27 mouse cellular contexts compared by ENCODE assay signal in genomic region chr16:74456808-74457470, GRCm38 (mm10). TPM values are rescaled to one million over a fixed set of nuclear protein-coding genes. Genes with fewer than 3 reads are reported as not detected.
DNase-seq lines count a peak whose midpoint lies in the region; ATAC-seq lines count a peak whose summit lies in the region.
"Had no signal": no experiment of that assay in that cellular context is flagged by ENCODE, and none has a peak within 500 bp of the region (broad histone marks: within the 10 kb centered on the region; RNA-seq: fewer than 3 reads in every experiment).

No protein-coding gene starts in this region.

- WGBS in hindbrain, embryonic 11.5 days = 80% methylated on average over 5 of the region's 5 CpGs
- WGBS in hindbrain, embryonic 14.5 days = 61% methylated on average over 5 of the region's 5 CpGs
- 62% methylated on average over 5 of the region's 5 CpGs for WGBS in midbrain, embryonic 13.5 days
- 83% methylated on average over 5 of the region's 5 CpGs for WGBS in midbrain, embryonic 11.5 days
- WGBS in forebrain, embryonic 15.5 days = 41% methylated on average over 5 of the region's 5 CpGs

- H3K36me3 ChIP-seq in hindbrain, embryonic 11.5 days (ENCODE audit: control insufficient read depth, insufficient read depth, low read length) = no peaks in the 10 kb centered on the region
- no peaks in the 10 kb centered on the region for H3K36me3 ChIP-seq in hindbrain, embryonic 14.5 days (replicated peaks; ENCODE audit: control insufficient read depth, insufficient read depth)
- H3K36me3 ChIP-seq in midbrain, embryonic 13.5 days = no peaks in the 10 kb centered on the region
- H3K36me3 ChIP-seq in midbrain, embryonic 11.5 days (ENCODE audit: control insufficient read depth, insufficient read depth, low read length) = no peaks in the 10 kb centered on the region
- H3K36me3 ChIP-seq in forebrain, embryonic 15.5 days = no peaks in the 10 kb centered on the region
- H3K36me3 ChIP-seq: embryonic facial prominence, embryonic 12.5 days; heart, embryonic 13.5 days; liver, embryonic 13.5 days; neural tube, embryonic 12.5 days had no signal

- H3K9me3 ChIP-seq in hindbrain, embryonic 11.5 days (ENCODE audit: control insufficient read depth, low read length) = no peaks in the 10 kb centered on the region
- H3K9me3 ChIP-seq in hindbrain, embryonic 14.5 days (ENCODE audit: control insufficient read depth, low read length) = no peaks in the 10 kb centered on the region
- no peaks in the 10 kb centered on the region for H3K9me3 ChIP-seq in midbrain, embryonic 13.5 days
- H3K9me3 ChIP-seq in midbrain, embryonic 11.5 days (ENCODE audit: control insufficient read depth, low read length) = no peaks in the 10 kb centered on the region
- H3K9me3 ChIP-seq in forebrain, embryonic 15.5 days = no peaks in the 10 kb centered on the region
- H3K9me3 ChIP-seq: embryonic facial prominence, embryonic 12.5 days; heart, embryonic 13.5 days; liver, embryonic 13.5 days; neural tube, embryonic 12.5 days had no signal

- H3K4me1 ChIP-seq in hindbrain, embryonic 11.5 days (replicated peaks; ENCODE audit: control insufficient read depth, insufficient read depth, low read length) = no peaks in the 10 kb centered on the region
- 0 out of 2 replicates have a peak, but pooled peaks cover 2% of the 10 kb centered on the region for H3K4me1 ChIP-seq in hindbrain, embryonic 14.5 days (replicated peaks; ENCODE audit: control insufficient read depth, insufficient read depth, low read length)
- peaks cover 9% of the 10 kb centered on the region; the same call in 1 of the 2 replicates for H3K4me1 ChIP-seq in midbrain, embryonic 13.5 days (replicated peaks)
- peaks cover 3% of the 10 kb centered on the region; the same call in 1 of the 2 replicates for H3K4me1 ChIP-seq in midbrain, embryonic 11.5 days (ENCODE audit: control insufficient read depth, insufficient read depth, low read length)
- H3K4me1 ChIP-seq in forebrain, embryonic 15.5 days = peaks cover 12% of the 10 kb centered on the region
- H3K4me1 ChIP-seq: embryonic facial prominence, embryonic 12.5 days; heart, embryonic 13.5 days; liver, embryonic 13.5 days; neural tube, embryonic 12.5 days had no signal

- ATAC-seq in hindbrain, embryonic 11.5 days (ENCODE audit: low FRiP score) = peak; percentile 69
- ATAC-seq in hindbrain, embryonic 14.5 days (ENCODE audit: low FRiP score) = no peak; the same call in 1 of the 2 replicates
- peak; percentile 60 for ATAC-seq in midbrain, embryonic 13.5 days
- no peak for ATAC-seq in midbrain, embryonic 11.5 days (ENCODE audit: low FRiP score)
- peak; percentile 29; the same call in 1 of the 2 replicates for ATAC-seq in forebrain, embryonic 15.5 days (replicated peaks)
- ATAC-seq: intestine, embryonic 16.5 days; midbrain, embryonic 16.5 days had no signal

- no peaks in the 10 kb centered on the region for H3K27me3 ChIP-seq in hindbrain, embryonic 11.5 days (ENCODE audit: control insufficient read depth, insufficient read depth, low read length)
- no peaks in the 10 kb centered on the region for H3K27me3 ChIP-seq in hindbrain, embryonic 14.5 days (ENCODE audit: control insufficient read depth, insufficient read depth, low read length)
- no peaks in the 10 kb centered on the region for H3K27me3 ChIP-seq in midbrain, embryonic 13.5 days
- H3K27me3 ChIP-seq in midbrain, embryonic 11.5 days (ENCODE audit: control insufficient read depth, insufficient read depth, low read length) = no peaks in the 10 kb centered on the region
- no peaks in the 10 kb centered on the region for H3K27me3 ChIP-seq in forebrain, embryonic 15.5 days
- H3K27me3 ChIP-seq: CH12.LX; embryonic facial prominence, embryonic 12.5 days; heart, embryonic 13.5 days; liver, embryonic 13.5 days; neural tube, embryonic 12.5 days had no signal

- no peak overlapping the region for H3K4me3 ChIP-seq in hindbrain, embryonic 11.5 days (ENCODE audit: low read depth, low read length)
- no peak overlapping the region for H3K4me3 ChIP-seq in hindbrain, embryonic 14.5 days (replicated peaks; ENCODE audit: low read length)
- no peak overlapping the region for H3K4me3 ChIP-seq in midbrain, embryonic 13.5 days (replicated peaks)
- no peak overlapping the region for H3K4me3 ChIP-seq in midbrain, embryonic 11.5 days (ENCODE audit: low read depth, low read length)
- no peak overlapping the region for H3K4me3 ChIP-seq in forebrain, embryonic 15.5 days
- H3K4me3 ChIP-seq: embryonic facial prominence, embryonic 12.5 days; heart, embryonic 13.5 days; liver, embryonic 13.5 days; myocyte; neural tube, embryonic 12.5 days had no signal

- no peak overlapping the region for H3K27ac ChIP-seq in hindbrain, embryonic 11.5 days (ENCODE audit: low read depth, low read length)
- no peak overlapping the region for H3K27ac ChIP-seq in hindbrain, embryonic 14.5 days
- no peak overlapping the region for H3K27ac ChIP-seq in midbrain, embryonic 13.5 days
- no peak overlapping the region for H3K27ac ChIP-seq in midbrain, embryonic 11.5 days (ENCODE audit: low read depth, low read length)
- peak overlapping the region; percentile 46 for H3K27ac ChIP-seq in forebrain, embryonic 15.5 days (replicated peaks)
- H3K27ac ChIP-seq: embryonic facial prominence, embryonic 12.5 days; heart, embryonic 13.5 days; liver, embryonic 13.5 days; macrophage; neural tube, embryonic 12.5 days had no signal

- H3K4me2 ChIP-seq in hindbrain, embryonic 11.5 days (replicated peaks; ENCODE audit: low read depth, low read length) = no peak overlapping the region
- H3K4me2 ChIP-seq in hindbrain, embryonic 14.5 days (replicated peaks) = no peak overlapping the region
- no peak overlapping the region for H3K4me2 ChIP-seq in midbrain, embryonic 13.5 days (replicated peaks)
- no peak overlapping the region for H3K4me2 ChIP-seq in midbrain, embryonic 11.5 days
- H3K4me2 ChIP-seq in forebrain, embryonic 15.5 days (replicated peaks) = no peak overlapping the region
- H3K4me2 ChIP-seq: embryonic facial prominence, embryonic 12.5 days; heart, embryonic 13.5 days; liver, embryonic 13.5 days; neural tube, embryonic 12.5 days had no signal

- DNase-seq in hindbrain, embryonic 11.5 days (ENCODE audit: low spot score) = peak; percentile 41
- no peak for DNase-seq in hindbrain, embryonic 14.5 days (ENCODE audit: low spot score)
- DNase-seq in midbrain, embryonic 11.5 days (ENCODE audit: low spot score, missing footprints) = no peak
- DNase-seq in embryo, embryonic 9.5 days (ENCODE audit: extremely low spot score) = peak; percentile 19
- DNase-seq in liver = no peak
- DNase-seq: adrenal gland, adult 8-10 months; B cell, adult 2 months; cerebellum, adult 8-10 months; cerebellum, postnatal 25 days; gastrocnemius, postnatal 10 days; heart, postnatal 10 days; layer of hippocampus, postnatal 36 days; left cerebral cortex, postnatal 4 days; liver, embryonic 13.5 days; lung, adult 2 months; lung, postnatal 10 days; thymus, postnatal 4 days had no signal

- H3K9ac ChIP-seq in hindbrain, embryonic 11.5 days (ENCODE audit: low read depth, low read length) = no peak overlapping the region
- no peak overlapping the region for H3K9ac ChIP-seq in hindbrain, embryonic 14.5 days
- H3K9ac ChIP-seq in midbrain, embryonic 13.5 days (replicated peaks) = no peak overlapping the region
- no peak overlapping the region for H3K9ac ChIP-seq in midbrain, embryonic 11.5 days (ENCODE audit: low read length)
- no peak overlapping the region for H3K9ac ChIP-seq in forebrain, embryonic 15.5 days (replicated peaks)
- H3K9ac ChIP-seq: embryonic facial prominence, embryonic 12.5 days; heart, embryonic 13.5 days; liver, embryonic 13.5 days; neural tube, embryonic 12.5 days had no signal

RNA-seq across cellular contexts. Expression of gene Robo2, which starts 45.3 kb away (rescaled TPM):
- 33.1 and 37.5 TPM in 2 replicates for polyA plus RNA-seq in hindbrain, embryonic 11.5 days (2014; fragmentation: Nextera tagmentation; extraction: Ambion mirVana)
- 113 and 121 TPM in 2 replicates for polyA plus RNA-seq in hindbrain, embryonic 14.5 days (2014; fragmentation: Nextera tagmentation; extraction: Ambion mirVana)
- polyA plus RNA-seq in midbrain, embryonic 13.5 days (2015; fragmentation: Nextera tagmentation; extraction: Ambion mirVana) = 79.8 and 83.5 TPM in 2 replicates
- 19.8 and 25.5 TPM in 2 replicates for polyA plus RNA-seq in midbrain, embryonic 11.5 days (2014; fragmentation: Nextera tagmentation; extraction: Ambion mirVana)
- polyA plus RNA-seq in forebrain, embryonic 15.5 days (2015; fragmentation: Nextera tagmentation; extraction: Ambion mirVana) = 102 and 112 TPM in 2 replicates

Comparison
In these comparisons a context has a peak if more than half of its experiments do, and no peak if none do; other contexts are left out.
1. ATAC-seq: peak in hindbrain, embryonic 11.5 days (single experiment), midbrain, embryonic 13.5 days (single experiment) and forebrain, embryonic 15.5 days (single experiment); none in hindbrain, embryonic 14.5 days (single experiment) and midbrain, embryonic 11.5 days (single experiment).
2. DNase-seq: peak in hindbrain, embryonic 11.5 days (single experiment) and embryo, embryonic 9.5 days (single experiment); none in hindbrain, embryonic 14.5 days (single experiment), midbrain, embryonic 11.5 days (single experiment) and liver (single experiment).